Mouse (Mus musculus) embryo, embryonic 10.5 days (tissue): Measurements from ENCODE around the gene Vash1.

Source experiments
- DNase-seq: peaks from one replicate; pipeline ENCODE4 v3.0.0-alpha.2; 2015; ENCODE audit warnings: low spot score

Gene Vash1

DNA sequence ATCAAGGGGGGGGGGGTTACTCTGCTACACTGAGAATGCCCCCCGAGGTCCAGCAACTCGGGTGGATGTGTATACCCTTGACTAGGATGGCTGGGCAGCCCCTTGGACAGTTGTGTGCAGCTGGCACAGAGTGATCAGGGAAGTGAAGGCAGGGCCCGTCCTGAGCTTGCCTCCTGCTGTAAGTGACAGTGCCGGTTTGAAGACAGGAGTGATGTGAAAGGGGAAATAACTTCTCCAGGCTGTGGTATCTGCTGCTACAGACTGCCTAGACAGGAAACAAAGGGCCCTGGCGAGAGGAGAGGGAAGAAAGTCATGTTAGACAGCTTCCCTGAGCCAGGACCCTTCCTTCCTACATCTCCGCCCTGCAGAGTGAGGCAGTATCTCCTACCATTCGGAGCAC lies 5.2 kb downstream of the Vash1 start:
- DNase-seq: no peak

- DNase-seq: no peak
These were observed 6.8 kb downstream of the Vash1 start for GRCm38 (mm10) chr12:86685275-86685674.

GRCm38 (mm10) chr12:86686551-86687330 lies 8.2 kb downstream of the Vash1 start:
- DNase-seq: no peak

GRCm38 (mm10) chr12:86687445-86687955 lies 9.0 kb downstream of the Vash1 start:
- no peak for DNase-seq

DNA sequence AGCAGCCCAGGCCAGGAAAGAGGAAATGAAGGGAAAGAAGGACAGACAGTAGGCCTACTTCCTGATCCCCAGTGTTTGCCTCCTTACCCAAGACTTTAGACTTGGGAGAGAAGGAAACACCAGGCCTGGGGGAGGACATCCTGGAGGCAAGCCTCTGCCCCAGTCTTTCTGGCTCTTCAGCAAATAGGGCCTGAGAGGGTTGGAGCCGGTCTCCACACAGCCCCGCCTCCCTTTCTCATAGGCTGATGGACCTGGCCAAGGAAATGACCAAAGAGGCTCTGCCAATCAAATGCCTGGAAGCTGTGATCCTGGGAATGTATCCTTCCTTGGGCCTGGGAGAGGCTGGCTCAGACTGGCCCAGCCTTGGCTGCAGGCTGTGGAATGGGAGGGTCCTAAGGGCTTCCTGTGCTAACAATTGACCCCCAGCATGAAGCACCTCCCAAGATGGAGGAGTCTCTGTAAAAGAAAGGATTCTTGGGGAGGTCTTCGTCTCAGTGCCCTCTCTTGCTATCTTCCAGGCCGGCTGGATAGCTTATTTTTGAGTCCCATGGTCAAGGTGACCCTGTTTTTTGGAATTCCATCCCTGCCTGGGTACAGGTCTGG lies 9.6 kb downstream of the Vash1 start:
- DNase-seq: no peak

DNA sequence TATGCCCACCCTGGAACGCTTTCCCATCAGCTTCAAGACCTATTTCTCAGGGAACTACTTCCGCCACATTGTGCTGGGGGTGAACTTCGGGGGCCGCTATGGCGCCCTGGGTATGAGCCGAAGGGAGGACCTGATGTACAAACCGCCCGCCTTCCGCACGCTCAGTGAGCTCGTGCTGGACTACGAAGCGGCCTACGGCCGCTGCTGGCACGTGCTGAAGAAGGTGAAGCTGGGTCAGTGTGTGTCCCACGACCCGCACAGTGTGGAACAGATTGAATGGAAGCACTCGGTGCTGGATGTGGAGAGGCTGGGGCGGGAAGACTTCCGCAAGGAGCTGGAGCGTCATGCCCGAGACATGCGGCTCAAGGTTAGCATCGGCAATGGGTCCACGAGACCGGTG lies 10.4 kb downstream of the Vash1 start:
- DNase-seq: no peak

DNA sequence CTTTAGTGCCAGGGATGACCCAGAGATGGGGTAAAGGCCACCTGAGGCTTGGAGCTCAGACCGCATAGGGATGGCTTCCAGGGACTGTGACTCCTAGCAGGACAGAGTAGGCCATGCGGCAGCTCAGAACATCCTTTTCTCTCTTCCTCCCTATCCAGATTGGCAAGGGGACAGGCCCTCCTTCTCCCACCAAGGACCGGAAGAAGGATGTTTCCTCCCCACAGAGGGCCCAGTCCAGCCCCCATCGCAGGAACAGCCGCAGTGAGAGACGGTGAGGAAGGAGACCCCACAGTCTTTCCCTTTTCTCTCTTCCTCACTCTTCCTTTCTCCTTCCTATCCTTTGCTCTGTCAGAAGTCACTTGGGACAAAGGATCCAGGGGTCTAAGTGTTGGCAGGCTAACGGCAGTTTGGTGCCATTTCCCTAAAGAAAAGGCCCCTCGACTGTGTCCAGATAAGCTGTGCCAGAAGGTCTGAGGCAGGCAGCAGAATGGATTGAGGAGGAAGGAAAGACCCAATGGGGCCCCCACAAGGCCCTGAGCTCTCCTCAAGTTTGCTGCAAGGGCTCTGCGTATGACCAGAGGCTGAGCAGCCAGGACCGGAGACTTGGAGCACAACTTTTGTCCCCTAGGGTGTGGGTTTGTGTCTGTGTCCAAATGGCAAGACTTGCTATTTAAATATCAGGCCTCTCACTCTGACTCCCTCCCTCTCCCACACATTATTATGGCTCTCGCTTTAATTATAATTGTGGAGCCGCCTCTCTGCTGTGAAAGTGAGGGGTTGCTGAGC lies 12.4 kb downstream of the Vash1 start:
- DNase-seq: no peak

DNA sequence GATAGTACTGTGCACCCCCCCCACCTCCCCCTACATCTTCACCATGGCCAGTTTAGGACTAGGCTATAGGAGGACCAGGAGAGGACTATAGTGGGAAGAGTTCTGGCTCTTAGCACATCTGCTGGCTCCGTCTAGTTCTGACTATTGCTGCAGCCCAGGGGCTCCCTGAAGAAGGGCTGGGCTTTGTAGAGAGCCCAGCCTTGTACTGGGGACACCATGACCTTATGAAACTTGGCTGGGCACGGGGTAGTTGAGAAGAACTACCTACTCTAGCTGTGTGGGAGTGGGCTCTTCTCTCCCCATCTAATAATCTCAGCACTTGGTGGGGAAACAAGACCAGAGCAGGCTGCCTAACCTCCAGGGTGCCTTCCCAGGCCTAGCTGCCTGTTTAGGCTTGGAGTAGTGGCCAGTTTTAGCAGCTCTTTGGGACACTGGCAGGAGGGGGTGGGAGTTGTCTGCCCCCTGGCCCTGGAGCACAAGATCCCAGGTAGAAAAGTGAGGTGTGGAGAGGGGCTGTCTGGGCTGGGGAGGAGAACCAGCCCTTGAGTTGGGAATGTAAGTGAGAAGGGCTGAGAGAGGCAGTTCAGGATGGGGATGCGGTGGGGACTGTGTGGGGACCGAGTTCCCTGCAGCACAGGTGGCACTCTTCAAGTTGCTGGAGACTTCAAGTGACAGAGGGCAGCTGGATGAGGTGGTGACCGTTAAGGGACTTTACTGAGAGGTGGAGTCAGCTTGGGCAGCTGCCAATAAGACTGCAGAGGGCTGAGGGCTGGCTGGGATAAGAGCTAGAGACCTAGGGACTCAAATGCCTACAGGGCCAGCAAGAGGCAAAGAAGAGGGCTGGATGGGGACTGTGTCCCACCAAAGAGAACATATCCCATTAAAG lies 14.2 kb downstream of the Vash1 start:
- no peak for DNase-seq

- no peak for DNase-seq
These were observed 14.9 kb downstream of the Vash1 start for GRCm38 (mm10) chr12:86693389-86693788.

GRCm38 (mm10) chr12:86694441-86694840 lies 15.9 kb downstream of the Vash1 start:
- no peak for DNase-seq

- DNase-seq: peak; percentile 40
These were observed 19.5 kb downstream of the Vash1 start for GRCm38 (mm10) chr12:86697996-86698395.

- DNase-seq: no peak
These were observed 20.0 kb downstream of the Vash1 start for GRCm38 (mm10) chr12:86698537-86698936.

GRCm38 (mm10) chr12:86699965-86700926 lies 21.7 kb downstream of the Vash1 start:
- DNase-seq: peak; percentile 39

DNA sequence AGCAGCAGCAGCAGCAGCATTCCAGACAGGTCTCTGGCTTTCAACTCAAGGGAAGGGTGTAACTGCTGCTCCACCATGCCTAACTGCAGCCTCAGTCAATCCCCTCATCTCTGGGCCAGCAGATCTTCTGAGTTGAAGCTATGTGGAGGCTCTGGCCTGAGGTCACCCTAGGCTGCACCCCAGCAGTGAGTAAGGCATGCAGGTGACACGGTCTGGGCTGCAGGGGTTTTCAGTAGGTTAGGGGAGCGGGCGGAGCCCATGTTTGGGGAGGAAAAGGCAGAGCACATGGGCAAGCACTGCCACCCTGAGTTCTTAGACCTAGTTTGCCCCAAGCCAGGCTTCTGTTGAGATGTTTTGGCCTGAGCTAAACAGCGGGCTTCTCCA lies 22.4 kb downstream of the Vash1 start:
- DNase-seq: no peak

DNA sequence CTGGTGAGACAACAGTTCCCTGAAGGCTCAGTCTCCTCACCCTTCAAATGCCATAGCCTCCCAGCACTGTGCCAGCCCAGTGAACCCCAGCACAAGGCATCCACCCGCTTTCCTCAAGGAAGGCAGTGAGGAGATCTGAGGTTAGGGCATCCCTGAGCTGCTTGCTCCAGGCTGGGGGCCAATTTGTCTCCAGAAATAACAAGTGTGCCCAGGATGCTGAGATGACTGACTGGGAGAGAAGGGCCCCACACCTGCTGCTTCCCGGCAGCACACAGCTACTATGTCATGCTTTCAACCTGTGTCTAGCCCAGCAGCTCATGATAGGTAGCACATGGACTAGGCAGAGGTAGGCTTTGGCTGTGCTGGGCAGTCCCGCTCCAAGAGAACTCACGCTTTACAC lies 23.0 kb downstream of the Vash1 start:
- DNase-seq: no peak

- DNase-seq: no peak
These were observed 24.2 kb downstream of the Vash1 start for GRCm38 (mm10) chr12:86702690-86703089.

GRCm38 (mm10) chr12:86705843-86706242 lies 27.3 kb downstream of the Vash1 start:
- DNase-seq: no peak

DNA sequence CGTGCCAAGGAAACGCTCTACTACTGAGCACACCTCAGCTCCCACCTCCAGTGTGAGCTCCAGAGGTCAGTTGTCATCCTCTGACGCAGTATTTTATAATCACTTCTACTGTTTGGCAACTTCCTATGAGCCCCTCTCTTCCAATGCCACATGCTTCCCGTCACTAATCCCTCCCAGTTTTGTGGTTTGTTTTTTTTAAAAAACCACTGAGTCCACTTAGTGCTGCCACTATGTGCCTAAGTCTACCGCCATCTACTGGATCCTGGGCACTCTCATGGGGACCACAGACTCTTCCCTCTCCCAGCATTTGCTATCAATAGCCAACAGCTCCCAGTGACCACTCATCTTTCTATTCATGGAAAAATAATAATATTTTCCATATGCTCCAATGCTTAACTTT lies 35.5 kb downstream of the Vash1 start:
- DNase-seq: peak; percentile 45

- DNase-seq: peak; percentile 82
These were observed 36.9 kb downstream of the Vash1 start for GRCm38 (mm10) chr12:86715401-86715800.

DNA sequence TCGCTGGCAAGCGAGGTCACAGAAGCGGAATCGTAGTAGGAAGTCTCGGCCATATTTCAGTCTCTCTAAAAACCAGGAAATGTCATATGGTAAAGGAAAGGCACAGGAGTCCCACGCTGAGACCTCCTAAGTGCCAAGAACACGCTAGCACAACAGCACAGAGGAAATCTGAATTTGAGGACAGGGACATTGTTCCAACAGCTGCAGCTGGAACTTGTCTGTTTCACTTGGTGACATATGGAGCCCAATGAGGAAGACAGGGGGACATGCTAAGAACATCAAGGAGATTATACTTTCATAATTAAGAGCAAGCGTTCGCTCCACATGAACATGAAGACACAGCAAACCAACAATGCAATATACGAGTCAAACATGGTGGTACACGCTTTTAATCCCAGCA lies 38.5 kb downstream of the Vash1 start:
- no peak for DNase-seq
